Mouse (Mus musculus): ENCODE data around the gene Dnajb8. TPM values are rescaled to one million over a fixed set of nuclear protein-coding genes. Genes with fewer than 3 reads are reported as not detected.

Gene Dnajb8
- polyA plus RNA-seq, 1 experiment from 2014 or later, result not detected

Other genes starting within 250 kb of the Dnajb8 start
- gene H1fx, start 240.6 kb upstream of the Dnajb8 start, polyA plus RNA-seq (2015; fragmentation: Nextera tagmentation; extraction: Ambion mirVana), result 37.2 and 39.2 TPM in 2 replicates
- 212 and 228 TPM in 2 replicates for gene Rab7, start 177.0 kb upstream of the Dnajb8 start, polyA plus RNA-seq (2015; fragmentation: Nextera tagmentation; extraction: Ambion mirVana)
- 387 and 458 TPM in 2 replicates for gene Rpn1, start 137.8 kb upstream of the Dnajb8 start, polyA plus RNA-seq (2015; fragmentation: Nextera tagmentation; extraction: Ambion mirVana)
- gene Gata2, start 28.4 kb upstream of the Dnajb8 start, polyA plus RNA-seq (2015; fragmentation: Nextera tagmentation; extraction: Ambion mirVana), result 7.0 and 12.0 TPM in 2 replicates
- 35.5 and 36.5 TPM in 2 replicates for gene Eefsec, start 224.3 kb downstream of the Dnajb8 start, polyA plus RNA-seq (2015; fragmentation: Nextera tagmentation; extraction: Ambion mirVana)
- gene Ruvbl1, start 243.1 kb downstream of the Dnajb8 start, polyA plus RNA-seq (2015; fragmentation: Nextera tagmentation; extraction: Ambion mirVana), result 117 and 124 TPM in 2 replicates

Data from stomach, embryonic 15.5 days (tissue).